Mouse (Mus musculus): Measurements from ENCODE around the gene Gpx3. TPM values are rescaled to one million over a fixed set of nuclear protein-coding genes. Genes with fewer than 3 reads are reported as not detected.
"Not testable (repeated sequence)": the region's sequence is repeated elsewhere in the genome, so short reads cannot be mapped to it uniquely, and the experiment has no call there.

Gpx3 gene
- polyA plus RNA-seq, 1 experiment from 2014 or later: 511 TPM

DNA sequence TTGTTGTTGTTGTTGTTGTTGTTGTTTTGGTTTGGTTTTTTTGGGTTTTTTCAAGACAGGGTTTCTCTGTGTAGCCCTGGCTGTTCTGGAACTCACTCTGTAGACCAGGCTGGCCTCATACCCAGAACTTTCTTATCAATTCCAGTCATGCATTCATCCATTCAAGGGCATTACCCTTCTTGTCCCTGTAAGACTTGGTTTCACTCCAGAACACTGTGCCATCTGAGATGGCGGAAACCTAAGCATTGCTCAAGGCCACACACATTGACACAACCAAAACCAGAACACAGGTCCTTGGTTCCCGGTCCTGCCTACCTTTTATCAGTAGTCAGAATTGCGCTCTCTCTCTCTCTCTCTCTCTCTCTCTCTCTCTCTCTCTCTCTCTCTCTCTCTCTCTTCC, 55.5 kb downstream of the Gpx3 start:
- H3K4me3 ChIP-seq (ENCODE audit: low read length); ATAC-seq; H3K9ac ChIP-seq (ENCODE audit: low read depth, low read length); H3K27me3 ChIP-seq (replicated peaks; ENCODE audit: control insufficient read depth, insufficient read depth, low read length); H3K36me3 ChIP-seq (ENCODE audit: control insufficient read depth, insufficient read depth, low read length); H3K27ac ChIP-seq (ENCODE audit: low read length); H3K9me3 ChIP-seq (ENCODE audit: control insufficient read depth, low read length); H3K4me2 ChIP-seq (ENCODE audit: low read depth, low read length): not testable (repeated sequence)
- H3K4me1 ChIP-seq (ENCODE audit: control insufficient read depth, insufficient read depth, low read length): peaks cover 43% of the 10 kb centered on the region
- WGBS: 93% methylated on average over 3 of the region's 3 CpGs

GRCm38 (mm10) chr11:54958571-54959073, 56.4 kb downstream of the Gpx3 start:
- Histone ChIP-seq H3K36me3 (ENCODE audit: control insufficient read depth, insufficient read depth, low read length) (no peaks in the 10 kb centered on the region), H3K9ac (ENCODE audit: low read depth, low read length) (0 out of 2 replicates have a peak overlapping the region, but pooled peaks have one; percentile 30), H3K4me1 (ENCODE audit: control insufficient read depth, insufficient read depth, low read length) (peaks cover 41% of the 10 kb centered on the region), H3K4me3 (ENCODE audit: low read length) (no peak overlapping the region), H3K4me2 (ENCODE audit: low read depth, low read length) (peak overlapping the region; percentile 18; the same call in 1 of the 2 replicates), H3K27me3 (replicated peaks; ENCODE audit: control insufficient read depth, insufficient read depth, low read length) (no peaks in the 10 kb centered on the region), H3K27ac (ENCODE audit: low read length) (peak overlapping the region; percentile 88), H3K9me3 (ENCODE audit: control insufficient read depth, low read length) (no peaks in the 10 kb centered on the region)
- peak; percentile 61 for ATAC-seq
- 38% methylated on average over 3 of the region's 3 CpGs for WGBS

Other genes starting within 250 kb of the Gpx3 start
- gene Cdc42se2, start 114.8 kb upstream of the Gpx3 start, polyA plus RNA-seq (2015; fragmentation: Nextera tagmentation; extraction: Ambion mirVana): 70.0 and 72.9 TPM in 2 replicates
- gene Lyrm7, start 41.5 kb upstream of the Gpx3 start, polyA plus RNA-seq (2015; fragmentation: Nextera tagmentation; extraction: Ambion mirVana): 9.7 and 12.7 TPM in 2 replicates
- 674 and 732 TPM in 2 replicates for gene Hint1, start 36.1 kb upstream of the Gpx3 start, polyA plus RNA-seq (2015; fragmentation: Nextera tagmentation; extraction: Ambion mirVana)
- 27.2 and 28.1 TPM in 2 replicates for gene Tnip1, start 60.5 kb downstream of the Gpx3 start, polyA plus RNA-seq (2015; fragmentation: Nextera tagmentation; extraction: Ambion mirVana)
- 235 and 247 TPM in 2 replicates for gene Anxa6, start 131.0 kb downstream of the Gpx3 start, polyA plus RNA-seq (2015; fragmentation: Nextera tagmentation; extraction: Ambion mirVana)
- gene Ccdc69, start 175.7 kb downstream of the Gpx3 start, polyA plus RNA-seq (2015; fragmentation: Nextera tagmentation; extraction: Ambion mirVana): 2.3 and 3.0 TPM in 2 replicates
- 20.3 and 21.7 TPM in 2 replicates for gene Gm2a, start 195.7 kb downstream of the Gpx3 start, polyA plus RNA-seq (2015; fragmentation: Nextera tagmentation; extraction: Ambion mirVana)
- not detected in 2 replicates for gene Slc36a3, start 249.3 kb downstream of the Gpx3 start, polyA plus RNA-seq (2015; fragmentation: Nextera tagmentation; extraction: Ambion mirVana)